Mouse (Mus musculus) CH12.LX (cell line): Measurements from ENCODE around the gene Itprip.

Source experiments
- CHD2 ChIP-seq: IDR thresholded peaks from 2 replicates; pipeline ENCODE4 v1.6.1; 2011; ENCODE audit warnings: low read length, improper control_type of control experiment
- CTCF ChIP-seq, 2 experiments: IDR thresholded peaks in 1 of 2; conservative IDR thresholded peaks in 1 of 2; 2 replicates each; pipeline ENCODE4 v1.5.1; 2011 to 2012; ENCODE audit warnings: low read depth in 2 of 2, low read length in 2 of 2, improper control_type of control experiment in 1 of 2, inconsistent platforms in 1 of 2, mild to moderate bottlenecking in 1 of 2, moderate library complexity in 1 of 2
- MEF2A ChIP-seq: IDR thresholded peaks from 2 replicates; pipeline ENCODE4 v1.6.1; 2014; ENCODE audit warnings: low read depth, mild to moderate bottlenecking, inconsistent platforms, low read length, improper control_type of control experiment, borderline replicate concordance
- ZKSCAN1 ChIP-seq: IDR thresholded peaks from 2 replicates; pipeline ENCODE4 v1.6.1; 2012; ENCODE audit warnings: low read depth, inconsistent platforms, low read length, improper control_type of control experiment, borderline replicate concordance

GRCm38 (mm10) chr19:47931982-47932638, 13.0 kb upstream of the Itprip start:
- TF ChIP-seq CHD2, result no peak
- peak; percentile 70 to 98 for TF ChIP-seq CTCF (conservative IDR thresholded peaks at IDR 0.05 in 1 of 2, IDR thresholded peaks at IDR 0.05 in 1 of 2; ENCODE audit: low read depth in 2 of 2, low read length in 2 of 2)
- TF ChIP-seq MEF2A, result no peak
- TF ChIP-seq ZKSCAN1, result peak; percentile 94
